ENCODE assay signal across 7 mouse cellular contexts in genomic region chr9:62243991-62244611, GRCm38 (mm10). TPM values are rescaled to one million over a fixed set of nuclear protein-coding genes. Genes with fewer than 3 reads are reported as not detected.
DNase-seq lines count a peak whose midpoint lies in the region; ATAC-seq lines count a peak whose summit lies in the region.

No protein-coding gene starts in this region.

- peak; percentile 66 for ATAC-seq in hindbrain, embryonic 12.5 days (ENCODE audit: low FRiP score)
- ATAC-seq in megakaryocyte, adult 5-6 weeks (ENCODE audit: poor library complexity, severe bottlenecking), result peak; percentile 63

- peaks cover 6% of the 10 kb centered on the region for H3K27me3 ChIP-seq in hindbrain, embryonic 12.5 days

- peaks cover 18% of the 10 kb centered on the region for H3K4me1 ChIP-seq in hindbrain, embryonic 12.5 days

- WGBS in hindbrain, embryonic 12.5 days, result 20% methylated on average over 19 of the region's 19 CpGs

- no peaks in the 10 kb centered on the region for H3K9me3 ChIP-seq in hindbrain, embryonic 12.5 days (replicated peaks)

- H3K36me3 ChIP-seq in hindbrain, embryonic 12.5 days, result no peaks in the 10 kb centered on the region

- no peak overlapping the region; the same call in 1 of the 2 replicates for H3K27ac ChIP-seq in hindbrain, embryonic 12.5 days

- peak; percentile 37 for DNase-seq in T-cell, adult 2 months (ENCODE audit: low spot score)
- peak; percentile 82 to 87 for DNase-seq in cerebellum, adult 18-20 months
- DNase-seq in forelimb bud, embryonic 11.5 days (ENCODE audit: low read depth, low spot score), result peak; percentile 90
- peak; percentile 58 to 89 for DNase-seq in layer of hippocampus, postnatal 25 days (ENCODE audit: extremely low spot score in 1 of 2, low spot score in 1 of 2)
- DNase-seq in right cerebral cortex, postnatal 14 days, result peak; percentile 85

- H3K4me2 ChIP-seq in hindbrain, embryonic 12.5 days (replicated peaks), result peak overlapping the region; percentile 46

- H3K9ac ChIP-seq in hindbrain, embryonic 12.5 days, result no peak overlapping the region

- no peak overlapping the region for H3K4me3 ChIP-seq in hindbrain, embryonic 12.5 days

RNA-seq across cellular contexts. Expression of gene Spesp1, which starts 37.9 kb away (rescaled TPM):
- not detected in 2 replicates for polyA plus RNA-seq in hindbrain, embryonic 12.5 days (2016; fragmentation: Nextera tagmentation; extraction: Ambion mirVana)
- total RNA-seq in layer of hippocampus, postnatal 25 days (2021), result under 1 TPM; 0.16 to 0.17 TPM
- total RNA-seq in megakaryocyte, adult 5-6 weeks (2015), result not detected in 2 replicates
- not detected in 2 replicates for total RNA-seq in megakaryocyte, adult 5-6 weeks (2017)

Comparison
In these comparisons a context has a peak if more than half of its experiments do, and no peak if none do; other contexts are left out.
1. DNase-seq: peak in every context shown above with its lines; median percentile 90 in forelimb bud, embryonic 11.5 days; 85 in right cerebral cortex, postnatal 14 days; 84 in cerebellum, adult 18-20 months; 74 in layer of hippocampus, postnatal 25 days; 37 in T-cell, adult 2 months.